Mouse (Mus musculus): ENCODE measurements around the gene Myo1d.

Gene Myo1d

DNA sequence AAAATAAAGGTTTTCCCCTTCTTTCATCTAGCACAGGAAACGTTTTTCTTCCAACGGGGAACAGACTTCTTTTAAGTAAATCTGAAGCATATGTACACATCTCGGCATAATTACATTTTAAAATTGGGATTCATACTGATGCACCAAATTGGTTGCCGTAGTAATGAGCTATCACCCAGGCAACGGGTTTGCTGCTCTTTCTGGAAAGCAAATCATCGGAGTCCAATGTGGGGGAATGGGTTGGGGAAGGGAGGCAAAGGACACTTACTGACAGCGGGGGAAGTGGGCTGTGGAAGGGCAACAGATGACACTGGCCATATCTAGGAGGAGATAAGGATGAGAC, 156.8 kb downstream of the Myo1d start:
- in situ Hi-C loops (cut with MboI; ENCODE audit: low sequenced_read_pairs): no loop called here

DNA sequence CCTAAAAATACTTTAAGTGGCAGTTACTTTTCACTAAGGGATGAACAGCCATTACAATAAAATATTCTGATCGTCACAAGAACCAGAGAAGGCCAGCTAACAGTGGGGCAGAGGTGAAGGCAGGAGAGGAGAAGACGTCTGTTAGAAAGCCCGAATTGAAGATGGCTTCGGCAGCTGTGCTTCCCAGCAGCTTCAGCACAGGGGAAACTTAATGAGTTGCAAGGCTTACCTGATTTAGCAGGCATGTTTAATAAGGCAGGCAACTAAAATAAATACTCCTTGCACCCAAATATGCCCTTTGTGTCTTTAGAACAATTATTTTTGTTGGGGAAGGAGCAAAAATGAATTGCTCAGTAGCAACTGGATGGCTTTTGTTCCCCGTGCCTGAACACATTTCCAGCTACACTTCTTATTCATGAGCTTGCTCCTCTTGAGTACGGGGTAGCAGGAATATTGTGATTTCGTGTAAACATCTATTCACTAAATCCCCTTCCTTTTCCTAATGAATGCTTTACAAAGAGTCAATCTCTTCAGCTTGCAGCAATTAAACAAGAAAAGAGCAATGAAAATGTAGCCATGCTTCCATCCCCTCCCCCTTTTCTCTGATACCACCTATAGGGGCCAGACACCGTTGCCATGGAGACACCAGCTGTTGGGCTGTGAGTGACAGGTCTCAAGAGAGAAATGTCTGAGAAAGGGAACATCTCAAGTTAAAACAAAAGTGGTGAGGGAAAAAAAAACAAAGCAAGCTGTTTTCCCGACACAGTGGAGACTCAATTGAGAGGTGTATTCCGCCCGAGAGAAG, 157.4 kb downstream of the Myo1d start:
- in situ Hi-C loops (cut with MboI; ENCODE audit: low sequenced_read_pairs): no loop called here

DNA sequence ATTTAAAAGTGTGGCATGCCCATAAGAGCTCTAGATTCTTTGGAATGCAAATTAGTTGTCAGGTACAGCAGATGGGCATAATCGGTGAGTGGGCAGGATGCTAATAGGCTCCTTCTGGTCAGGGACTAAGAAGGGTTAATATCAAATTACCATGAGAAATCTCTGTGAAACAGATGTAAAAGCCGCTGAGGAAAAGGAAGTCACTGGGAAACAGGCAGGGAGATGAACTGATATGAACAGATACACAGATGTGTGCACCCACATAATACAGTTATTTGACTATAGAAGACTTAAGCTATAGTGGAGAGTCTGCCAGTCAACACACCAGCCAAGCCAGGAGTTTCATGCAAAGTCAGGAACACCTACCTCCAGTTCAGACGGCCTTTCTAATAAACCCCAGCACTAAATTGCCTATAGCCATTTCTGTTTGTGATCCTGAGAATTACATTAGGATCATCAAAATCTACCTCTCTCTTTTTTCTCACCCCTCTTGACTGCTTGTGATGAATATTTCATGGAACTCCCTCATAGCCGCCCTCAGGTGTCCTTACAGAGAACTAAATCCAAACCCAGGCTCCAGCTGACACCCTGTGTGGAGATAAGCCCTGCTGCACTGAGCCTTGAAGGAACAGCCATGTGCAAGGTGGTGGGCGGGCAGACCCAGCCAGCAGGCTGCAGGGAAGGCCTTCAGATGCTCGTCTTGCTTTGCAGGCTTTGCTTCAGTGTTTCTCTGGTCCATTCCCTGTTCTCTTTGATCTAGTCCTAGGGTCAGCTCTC, 164.7 kb downstream of the Myo1d start:
- in situ Hi-C loops (cut with MboI; ENCODE audit: low sequenced_read_pairs): no loop called here

DNA sequence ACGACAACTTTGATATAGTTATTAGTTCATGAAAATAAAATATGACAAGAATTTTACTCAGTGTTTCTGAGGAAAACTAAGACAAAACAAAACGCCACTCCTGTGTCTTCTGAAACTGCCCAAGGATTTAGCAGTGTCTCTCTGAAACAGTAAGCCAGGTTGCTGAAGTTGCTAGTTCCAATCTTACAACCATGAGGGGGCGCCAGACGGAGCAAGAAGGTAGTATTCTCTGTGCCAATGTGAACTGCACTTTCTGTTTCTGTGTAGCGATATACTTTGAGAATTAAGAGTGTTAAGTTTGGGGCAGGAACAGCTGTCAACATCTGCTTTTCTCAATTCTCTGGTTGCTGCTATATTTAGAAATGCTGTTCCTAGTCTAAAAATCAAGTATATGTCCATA, 165.4 kb downstream of the Myo1d start:
- in situ Hi-C loops (cut with MboI; ENCODE audit: low sequenced_read_pairs): no loop called here

DNA sequence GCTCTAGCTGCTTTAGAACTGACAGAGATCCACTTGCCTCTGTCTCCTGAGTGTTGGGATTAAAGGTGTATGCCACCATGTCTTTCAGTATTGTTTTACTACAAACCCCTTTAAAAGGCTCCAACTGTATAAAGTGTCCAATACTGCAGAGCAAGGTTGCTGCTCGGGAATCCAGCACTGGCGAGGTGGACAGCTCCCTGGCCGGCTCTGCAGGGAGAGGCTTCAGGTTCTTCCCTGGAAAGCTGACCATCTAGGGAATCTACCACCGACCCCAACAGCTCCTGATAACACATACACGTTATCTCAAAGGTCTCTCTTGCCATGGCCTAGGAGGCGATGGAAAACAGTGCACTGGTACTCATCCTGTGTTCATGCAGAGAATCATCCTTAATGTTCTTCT, 166.3 kb downstream of the Myo1d start:
- in situ Hi-C loops (cut with MboI; ENCODE audit: low sequenced_read_pairs): no loop called here

DNA sequence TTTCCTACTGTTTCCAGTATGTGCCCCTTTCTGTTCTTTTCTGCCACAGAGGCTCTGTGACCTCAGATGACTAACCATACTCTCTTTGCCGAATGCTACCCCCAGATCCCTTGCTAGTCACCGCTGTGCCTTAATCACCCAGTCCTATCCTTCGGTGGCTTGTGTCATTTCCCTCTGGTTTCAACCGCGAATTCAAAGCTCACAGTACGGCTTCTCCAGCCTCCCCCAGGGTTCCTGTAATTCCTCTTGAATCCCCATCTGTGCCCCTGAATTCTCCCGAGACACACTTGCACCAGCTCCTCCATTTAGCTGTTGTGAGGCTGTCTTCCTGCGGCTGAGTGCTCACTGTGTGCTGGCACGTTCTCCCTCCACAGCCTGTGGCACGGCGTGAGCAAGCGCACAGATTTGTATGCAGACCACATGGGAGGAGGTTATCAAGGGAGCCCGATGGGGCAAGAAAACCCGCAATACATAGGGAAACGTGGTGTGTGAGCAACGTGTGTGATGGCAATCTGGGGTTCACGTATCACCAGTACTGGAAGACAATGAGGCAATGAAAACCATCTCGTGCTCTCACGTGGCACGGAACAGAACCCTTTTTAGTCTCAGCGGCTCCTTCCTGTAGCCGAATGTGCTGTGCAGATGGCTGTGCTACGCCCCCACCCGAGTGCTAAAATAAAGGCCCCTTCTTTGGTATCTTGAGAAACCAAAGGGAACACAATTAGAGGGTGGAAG, 177.0 kb downstream of the Myo1d start:
- in situ Hi-C loops (cut with MboI; ENCODE audit: low sequenced_read_pairs): no loop called here

DNA sequence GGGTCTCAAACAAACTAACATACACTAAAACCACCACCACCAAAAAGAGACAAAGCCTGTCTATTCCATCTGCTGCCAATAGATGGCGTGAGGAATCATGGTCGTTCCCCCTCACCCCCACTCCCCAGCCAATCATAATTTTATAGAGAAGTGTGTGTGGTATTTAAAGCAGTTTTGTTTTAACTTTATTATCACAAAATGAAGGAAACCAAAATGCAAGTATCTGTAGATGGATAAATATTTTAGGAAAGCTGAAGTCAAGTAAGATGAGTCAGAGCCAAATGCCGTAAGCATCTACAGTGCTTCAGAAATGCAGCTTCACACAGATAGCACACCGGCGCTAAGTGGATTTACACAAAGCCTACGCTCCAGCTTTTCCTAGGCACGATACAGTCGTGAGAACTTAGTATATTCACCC, 177.8 kb downstream of the Myo1d start:
- in situ Hi-C loops (cut with MboI; ENCODE audit: low sequenced_read_pairs): no loop called here

DNA sequence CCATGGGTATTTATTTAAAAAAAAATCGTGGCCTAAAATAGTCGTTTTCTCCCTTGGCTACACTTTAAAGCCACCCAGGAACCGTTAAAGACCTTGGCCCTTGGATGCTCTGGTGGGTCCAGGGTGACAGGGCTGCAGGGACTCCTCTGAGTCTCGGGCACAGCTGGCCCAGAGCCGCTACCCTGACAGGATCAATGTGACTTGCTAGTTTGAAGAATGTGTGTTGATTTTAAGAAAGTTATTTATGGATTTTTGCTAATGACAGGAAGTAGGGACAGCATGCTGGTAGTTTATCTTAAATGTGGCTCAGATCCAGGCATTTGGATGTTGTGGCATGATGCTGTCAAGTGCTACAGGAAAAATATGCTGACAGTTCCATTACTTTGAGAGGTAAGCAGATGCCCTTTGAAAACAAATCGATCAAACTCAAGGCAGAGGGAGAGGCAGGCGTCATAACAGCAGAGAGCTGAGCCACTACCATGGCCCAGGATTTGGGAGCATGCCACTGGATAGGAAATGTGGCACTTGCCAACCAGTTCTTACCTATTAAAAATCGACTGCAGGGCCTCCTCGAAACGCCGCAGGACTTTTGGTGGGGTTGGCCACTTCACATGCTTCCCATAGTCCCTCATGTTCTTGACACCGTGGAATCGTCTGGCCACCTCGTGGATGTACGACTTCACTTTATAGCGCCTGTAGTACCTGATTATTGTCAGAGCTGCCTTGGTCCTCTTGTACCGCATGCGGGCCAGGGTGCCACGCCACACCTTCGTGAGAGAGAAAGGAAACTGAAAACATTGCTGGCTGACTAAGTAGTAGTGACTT, 178.6 kb downstream of the Myo1d start:
- in situ Hi-C loops (cut with MboI; ENCODE audit: low sequenced_read_pairs): no loop called here

DNA sequence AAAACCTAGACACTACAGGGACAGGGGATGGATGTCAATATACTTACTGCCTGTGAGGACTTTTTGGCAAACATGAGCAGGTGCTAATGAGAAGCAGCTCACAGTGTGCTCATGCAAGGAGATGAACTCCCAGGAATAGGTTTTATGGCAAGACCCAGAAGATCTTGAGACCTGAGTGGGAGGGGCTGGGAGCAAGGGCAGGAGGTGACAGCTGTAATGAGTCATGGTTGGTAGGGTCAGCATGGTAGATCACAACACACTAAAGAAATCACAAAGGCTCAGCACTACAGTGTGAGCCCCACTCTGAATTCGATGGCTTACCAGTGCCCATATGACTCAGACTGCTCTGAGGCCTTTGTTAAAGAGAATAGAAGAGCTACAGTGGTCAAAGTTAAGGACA, 184.3 kb downstream of the Myo1d start:
- in situ Hi-C loops (cut with MboI; ENCODE audit: low sequenced_read_pairs): no loop called here

DNA sequence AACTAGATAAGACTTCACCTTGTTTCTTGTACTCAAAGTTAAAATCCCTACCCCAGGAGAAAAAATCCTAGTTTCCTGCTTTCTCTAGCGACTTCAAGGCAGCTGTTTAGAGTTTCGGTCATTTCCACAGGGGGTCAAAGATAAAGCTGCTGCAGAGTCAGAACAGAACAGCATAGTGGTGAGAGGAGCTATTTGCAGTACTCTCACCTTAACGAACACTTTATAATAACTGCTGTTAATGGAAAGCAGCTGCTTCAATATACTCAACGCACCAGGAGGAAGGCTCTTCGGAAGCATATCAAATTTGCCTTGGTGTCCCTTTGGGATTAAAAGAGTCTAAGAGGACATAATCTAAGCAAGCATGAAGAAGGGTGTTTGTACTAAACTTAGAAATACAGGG, 190.4 kb downstream of the Myo1d start:
- in situ Hi-C loops (cut with MboI; ENCODE audit: low sequenced_read_pairs): no loop called here

DNA sequence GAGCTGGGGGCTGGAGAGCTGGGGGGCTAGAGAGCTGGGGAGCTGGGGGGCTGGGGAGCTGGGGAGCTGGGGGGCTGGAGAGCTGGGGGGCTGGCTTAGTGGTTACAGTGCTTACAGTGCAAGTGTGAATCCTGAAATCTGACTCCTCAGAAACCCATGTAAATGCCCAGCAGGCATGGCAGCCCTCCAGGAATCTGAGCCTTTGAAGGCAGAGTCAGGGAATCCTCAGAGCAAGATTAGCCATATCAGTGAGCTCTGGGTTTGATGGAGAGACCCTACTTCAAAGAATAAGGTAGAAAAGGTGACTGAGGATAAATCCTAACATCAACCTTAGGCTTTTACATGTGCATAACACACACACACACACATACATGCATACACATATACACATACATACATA, 194.1 kb downstream of the Myo1d start:
- in situ Hi-C loops (cut with MboI; ENCODE audit: low sequenced_read_pairs): no loop called here

DNA sequence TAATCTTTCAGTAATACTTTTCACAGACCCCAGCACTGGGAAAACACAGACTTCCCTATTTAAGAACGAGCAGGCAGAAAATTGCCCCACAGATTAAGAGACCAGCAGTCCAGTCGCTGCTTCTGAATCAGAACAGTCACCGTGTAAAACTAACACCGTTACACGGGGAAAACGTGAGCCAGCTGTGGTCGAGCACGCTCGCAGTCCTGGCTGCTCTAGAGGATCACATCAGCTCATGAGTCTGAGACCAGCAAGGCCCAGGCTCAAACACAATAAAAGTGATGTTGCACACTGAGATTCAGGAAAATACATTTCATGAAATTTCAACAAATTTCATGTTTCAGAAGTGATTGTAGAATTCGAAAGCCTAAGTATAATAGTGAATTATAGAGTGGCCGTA, 194.6 kb downstream of the Myo1d start:
- in situ Hi-C loops (cut with MboI; ENCODE audit: low sequenced_read_pairs): no loop called here

DNA sequence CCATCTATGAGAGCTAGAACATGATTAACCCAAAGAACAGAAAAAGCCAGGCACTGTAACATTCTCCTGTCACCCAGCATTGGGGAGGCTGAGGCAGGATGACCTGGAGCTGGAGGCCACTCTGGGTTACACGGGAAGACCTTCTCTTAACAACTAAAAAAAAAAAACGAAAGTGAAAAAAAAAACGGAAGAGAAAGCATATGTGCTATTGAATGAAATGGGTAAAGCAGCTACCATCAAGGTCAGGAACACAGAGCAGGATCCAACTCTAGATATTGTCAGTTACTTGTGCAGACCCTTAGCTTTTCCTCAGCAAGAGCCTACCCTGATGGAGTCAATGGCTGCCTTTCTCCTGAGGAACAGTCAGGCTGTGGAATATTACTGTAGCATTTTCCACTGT, 199.3 kb downstream of the Myo1d start:
- in situ Hi-C loops (cut with MboI; ENCODE audit: low sequenced_read_pairs): no loop called here

DNA sequence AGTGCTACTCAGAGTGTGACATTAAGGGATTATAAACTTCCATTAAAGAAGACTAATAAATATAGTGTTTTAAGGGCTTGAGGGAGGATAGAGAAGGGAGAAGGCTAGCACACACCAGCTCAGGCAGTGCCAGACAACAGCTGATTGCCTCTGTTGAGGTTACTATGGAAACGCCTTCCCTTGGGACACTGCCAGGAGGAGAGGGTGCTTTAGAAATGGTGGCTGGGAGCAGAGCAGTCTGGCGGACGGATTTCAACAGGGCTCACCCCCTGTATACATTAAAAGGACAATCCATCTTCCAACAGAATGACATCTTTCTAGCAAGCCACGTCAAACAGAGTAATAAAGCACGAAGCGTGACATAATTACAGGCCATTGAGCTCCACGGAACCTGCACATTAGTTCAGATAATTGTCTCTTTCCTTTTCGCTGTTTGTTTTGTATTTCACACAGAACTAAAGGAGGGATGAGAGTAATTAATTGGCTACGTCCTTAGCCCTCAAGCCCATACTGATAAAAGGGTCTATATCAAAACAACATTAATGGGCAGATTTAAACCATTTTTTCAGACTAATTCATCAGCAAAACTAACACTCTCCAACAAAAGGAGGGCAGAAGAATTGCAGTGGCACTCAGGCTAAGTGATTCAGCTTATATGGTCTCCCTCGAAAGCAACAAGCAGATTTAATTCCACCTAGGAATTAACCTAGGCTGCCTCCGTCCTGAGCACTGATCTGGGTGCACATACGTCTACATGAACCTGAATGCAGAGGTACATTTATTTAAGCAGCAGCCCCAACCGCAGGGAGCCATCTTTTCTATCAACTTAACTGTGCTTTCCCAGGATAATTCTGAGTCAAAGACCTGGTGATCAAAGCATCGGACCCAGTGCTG, 201.8 kb downstream of the Myo1d start:
- in situ Hi-C loops (cut with MboI; ENCODE audit: low sequenced_read_pairs): no loop called here

DNA sequence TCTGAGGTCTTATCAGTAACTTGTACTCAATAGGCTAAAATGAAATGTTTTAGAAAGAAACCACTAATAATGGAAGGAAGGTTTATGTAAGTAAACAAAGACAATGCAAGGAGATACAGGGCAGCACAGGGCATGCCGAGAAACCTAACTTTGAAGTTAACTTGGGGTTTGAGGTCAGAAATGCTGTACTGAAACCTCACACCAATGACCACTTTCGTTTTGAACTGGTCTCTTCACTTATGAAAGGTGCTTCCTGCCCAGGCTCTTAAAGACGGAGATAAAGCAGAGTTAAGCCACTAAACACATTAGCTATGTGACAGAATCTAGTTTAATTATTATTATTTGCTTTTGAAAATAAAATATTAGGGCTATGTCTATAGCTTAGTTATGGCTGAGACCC, 204.0 kb downstream of the Myo1d start:
- in situ Hi-C loops (cut with MboI; ENCODE audit: low sequenced_read_pairs): no loop called here

DNA sequence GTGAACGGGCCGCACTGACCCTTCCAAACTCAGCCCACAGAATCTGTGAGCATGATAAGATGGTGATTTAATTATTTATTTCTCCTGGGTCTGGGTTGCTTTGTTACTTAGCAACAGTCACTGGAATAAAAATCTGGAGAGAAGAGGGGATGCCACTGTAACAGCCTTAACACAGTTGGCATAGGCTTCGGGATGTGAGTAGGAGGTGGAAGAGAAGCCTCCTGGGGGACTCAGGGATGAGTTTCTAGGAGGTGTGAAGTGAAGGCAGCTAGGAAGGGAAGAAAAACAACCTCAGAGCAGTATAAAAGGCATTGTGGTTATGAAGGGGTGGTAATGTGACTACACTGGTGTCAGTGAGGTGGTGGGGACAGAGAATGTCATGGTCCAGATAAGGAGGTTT, 213.5 kb downstream of the Myo1d start:
- in situ Hi-C loops (cut with MboI; ENCODE audit: low sequenced_read_pairs): no loop called here

DNA sequence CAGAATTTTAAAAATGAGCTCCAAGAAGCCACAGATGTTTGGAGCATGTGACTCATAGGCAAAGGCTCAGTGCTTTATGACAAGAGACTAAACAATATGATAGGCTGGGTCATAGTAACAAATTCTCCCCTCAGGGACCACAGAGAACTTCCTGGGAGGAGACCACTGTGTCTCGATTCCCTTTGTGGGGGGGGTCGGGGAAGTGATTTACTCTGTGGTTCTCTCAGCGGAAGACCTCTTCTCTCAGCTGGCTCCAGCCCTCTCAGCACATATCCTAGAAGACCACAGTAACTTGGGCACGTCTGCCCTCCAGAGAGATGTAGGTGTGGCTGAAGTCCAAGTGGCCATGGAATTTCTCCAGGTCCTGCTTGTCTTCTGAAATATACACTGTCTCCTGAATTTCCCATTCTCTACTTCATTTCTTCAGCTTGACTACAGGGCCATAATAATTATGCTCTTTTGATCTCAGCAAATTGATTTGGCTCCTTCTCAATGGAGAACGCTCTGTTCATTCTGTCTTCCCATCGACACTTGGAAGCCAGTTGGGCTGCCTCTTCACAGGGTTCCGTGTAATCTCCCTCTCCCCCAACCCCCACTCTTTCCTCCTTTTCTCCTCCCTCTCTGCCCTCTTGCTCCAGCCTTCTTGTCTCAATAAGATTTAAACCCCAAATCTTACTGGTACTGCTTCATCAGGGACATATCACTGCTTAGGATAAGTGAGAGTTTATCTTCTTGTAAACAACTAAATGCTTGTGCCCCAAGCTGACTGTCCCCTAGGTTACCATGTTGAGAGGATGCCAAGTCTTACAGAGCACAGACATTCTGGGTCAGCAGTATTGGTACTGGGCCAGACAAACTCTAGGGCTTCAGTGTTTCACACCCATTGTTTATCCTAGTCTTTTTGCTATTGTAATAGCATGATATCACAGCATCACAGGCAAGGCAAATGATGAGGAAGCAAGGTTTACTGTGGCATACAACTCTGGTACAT, 214.6 kb downstream of the Myo1d start:
- in situ Hi-C loops (cut with MboI; ENCODE audit: low sequenced_read_pairs): no loop called here

DNA sequence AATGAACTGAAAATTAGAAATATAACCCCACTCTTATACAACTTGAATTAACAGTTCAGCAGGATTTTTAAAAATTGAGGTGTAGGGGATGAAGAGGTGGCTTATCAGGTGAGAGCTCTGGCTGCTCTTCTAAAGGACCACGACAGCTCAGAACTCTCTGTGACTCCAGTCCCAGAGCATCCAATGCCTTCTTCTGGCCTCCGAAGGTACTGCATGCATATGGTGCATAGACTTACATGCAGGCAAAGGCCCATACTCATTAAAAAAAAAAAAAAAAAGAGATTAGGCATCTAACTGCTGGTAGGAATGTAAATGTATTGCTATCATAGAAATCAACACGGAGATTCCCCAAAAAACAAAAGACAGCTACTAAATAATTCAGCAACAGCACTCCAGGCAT, 217.3 kb downstream of the Myo1d start:
- in situ Hi-C loops (cut with MboI; ENCODE audit: low sequenced_read_pairs): no loop called here

DNA sequence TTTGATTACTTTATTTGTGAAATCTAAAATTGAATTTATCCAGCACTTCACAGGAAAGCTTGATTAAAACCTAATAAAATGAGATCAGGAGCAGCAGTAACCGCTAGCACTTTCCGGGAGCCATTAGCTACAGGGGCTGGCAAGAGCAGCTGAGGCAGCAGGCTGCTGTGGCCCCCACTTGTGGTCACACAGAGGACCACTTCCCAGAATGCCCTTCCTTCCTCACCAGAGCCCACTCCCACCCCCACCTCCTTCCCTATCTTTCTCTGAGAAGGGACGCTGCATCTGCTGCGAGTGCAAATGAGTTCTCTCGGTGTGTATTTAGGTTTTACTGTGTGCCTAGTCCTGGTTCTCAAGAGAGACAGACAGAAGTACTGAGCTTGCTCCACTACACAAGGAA, 219.1 kb downstream of the Myo1d start:
- in situ Hi-C loops (cut with MboI; ENCODE audit: low sequenced_read_pairs): no loop called here
